Comparison of ENCODE assay signal across 9 mouse cellular contexts in the genomic region with DNA sequence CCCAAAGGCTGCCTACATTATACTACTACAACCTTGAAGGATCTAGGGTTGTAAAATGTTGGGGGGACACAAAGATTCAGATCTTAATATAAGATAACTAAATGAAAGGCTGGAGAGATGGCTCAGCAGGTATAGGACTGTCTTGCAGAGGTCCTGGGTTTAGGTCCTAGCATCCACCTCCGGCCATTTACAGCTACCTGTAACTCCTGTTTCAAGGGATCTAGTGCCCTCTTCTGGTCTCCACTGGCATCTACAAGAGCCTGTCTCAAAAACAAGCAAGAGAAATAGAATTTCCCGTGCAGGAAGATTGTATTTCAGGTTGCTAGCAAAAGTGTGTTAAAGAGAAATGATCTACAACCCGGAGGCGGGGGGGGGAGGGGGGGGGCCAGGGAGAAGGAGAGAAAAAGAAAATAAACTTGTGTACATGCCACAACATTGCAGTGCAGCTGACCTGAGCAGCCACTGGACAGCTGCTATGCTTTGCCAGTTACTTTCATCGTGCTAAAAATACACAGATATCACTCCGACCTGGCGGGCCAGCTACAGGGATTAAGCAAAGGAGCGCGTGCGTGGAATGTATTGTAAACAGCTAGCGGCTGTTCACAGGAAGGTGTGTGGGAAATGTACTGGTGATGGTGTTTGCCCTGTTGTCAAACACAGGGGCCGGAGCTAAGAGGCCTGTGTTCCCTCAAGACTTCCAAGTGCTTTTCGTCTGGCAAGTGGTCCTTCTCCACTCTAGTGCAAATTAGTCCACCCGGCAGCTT. TPM values are rescaled to one million over a fixed set of nuclear protein-coding genes. Genes with fewer than 3 reads are reported as not detected.
A peak's percentile ranks its signal among the peaks of the same experiment; 100 is the strongest.
DNase-seq lines count a peak whose midpoint lies in the region; ATAC-seq and TF ChIP-seq lines count a peak whose summit lies in the region.
"Had no signal": no experiment of that assay in that cellular context is flagged by ENCODE, and none has a peak within 500 bp of the region (broad histone marks: within the 10 kb centered on the region; RNA-seq: fewer than 3 reads in every experiment).

No protein-coding gene starts in this region.

- TF ChIP-seq CTCF in left cerebral cortex, adult 2 months (IDR thresholded peaks at IDR 0.05), result peak; percentile 66

- DNase-seq in left cerebral cortex, adult 2 months (ENCODE audit: extremely low spot score in 1 of 2, low spot score in 2 of 2), result no peak
- DNase-seq in left cerebral cortex, adult 11 months (ENCODE audit: low spot score), result no peak
- DNase-seq in T-cell, adult 2 months (ENCODE audit: low spot score), result peak; percentile 54
- peak; percentile 87 for DNase-seq in kidney, adult 9 months
- peak; percentile 71 for DNase-seq in lung, postnatal 10 days
- peak; percentile 72 for DNase-seq in thymus, postnatal 4 days

- intact Hi-C loops in left cerebral cortex, adult 2 months (cut with DNase I), result no loop called here

- no peak overlapping the region for H3K4me3 ChIP-seq in left cerebral cortex, adult 2 months
- H3K4me3 ChIP-seq: hindbrain, embryonic 15.5 days had no signal

- no peak overlapping the region for H3K27ac ChIP-seq in left cerebral cortex, adult 2 months
- H3K27ac ChIP-seq: hindbrain, embryonic 15.5 days had no signal

- peak; percentile 42 for ATAC-seq in erythroblast, adult 5-6 weeks (replicated peaks; ENCODE audit: low FRiP score, poor library complexity, severe bottlenecking)
- ATAC-seq in megakaryocyte, adult 5-6 weeks (ENCODE audit: poor library complexity, severe bottlenecking), result no peak

RNA-seq across cellular contexts. Expression of gene Tmem120b, which starts 8.3 kb away (rescaled TPM):
- total RNA-seq in left cerebral cortex, adult 2 months (2021), result 10 to 100 TPM; 16.0 to 16.2 TPM
- 14.4 and 28.6 TPM in 2 replicates for total RNA-seq in erythroblast, adult 5-6 weeks (2015; ENCODE audit: low replicate concordance)
- total RNA-seq in erythroblast, adult 5-6 weeks (2017; ENCODE audit: low replicate concordance), result 25.6 and 61.1 TPM in 2 replicates
- 0.87 and 2.5 TPM in 2 replicates for total RNA-seq in megakaryocyte, adult 5-6 weeks (2015)
- total RNA-seq in megakaryocyte, adult 5-6 weeks (2017), result 0.29 and 1.3 TPM in 2 replicates

RNA-seq across cellular contexts. Expression of gene Morn3, which starts 13.1 kb away (rescaled TPM):
- not detected for total RNA-seq in left cerebral cortex, adult 2 months (2021)
- not detected in 2 replicates for total RNA-seq in erythroblast, adult 5-6 weeks (2015; ENCODE audit: low replicate concordance)
- total RNA-seq in erythroblast, adult 5-6 weeks (2017; ENCODE audit: low replicate concordance), result not detected in 2 replicates
- not detected in 2 replicates for total RNA-seq in megakaryocyte, adult 5-6 weeks (2015)
- total RNA-seq in megakaryocyte, adult 5-6 weeks (2017), result not detected in 2 replicates

RNA-seq across cellular contexts. Expression of gene Orai1, which starts 45.1 kb away (rescaled TPM):
- 1 to 10 TPM; 6.9 to 9.5 TPM for total RNA-seq in left cerebral cortex, adult 2 months (2021)
- 23.6 and 25.1 TPM in 2 replicates for total RNA-seq in erythroblast, adult 5-6 weeks (2015; ENCODE audit: low replicate concordance)
- 0.84 and 7.8 TPM in 2 replicates for total RNA-seq in erythroblast, adult 5-6 weeks (2017; ENCODE audit: low replicate concordance)
- 80.5 and 87.4 TPM in 2 replicates for total RNA-seq in megakaryocyte, adult 5-6 weeks (2015)
- total RNA-seq in megakaryocyte, adult 5-6 weeks (2017), result 21.0 and 21.8 TPM in 2 replicates

Comparison
In these comparisons a context has a peak if more than half of its experiments do, and no peak if none do; other contexts are left out.
1. DNase-seq: peak in T-cell, adult 2 months (single experiment), kidney, adult 9 months (single experiment), lung, postnatal 10 days (single experiment) and thymus, postnatal 4 days (single experiment); none in left cerebral cortex, adult 2 months (0 of 2) and left cerebral cortex, adult 11 months (single experiment).
2. RNA of gene Tmem120b, which starts 8.3 kb away (total RNA-seq): 14.4 to 61.1 TPM in erythroblast, adult 5-6 weeks and 16.0 to 16.2 TPM in left cerebral cortex, adult 2 months; 0.29 to 2.5 TPM in megakaryocyte, adult 5-6 weeks; every median in the first group is over 4 times any median in the second.